Mouse (Mus musculus) midbrain, embryonic 10.5 days (tissue): ENCODE data around the gene Apol7b. TPM values are rescaled to one million over a fixed set of nuclear protein-coding genes. Genes with fewer than 3 reads are reported as not detected.
"Not testable (repeated sequence)": the region's sequence is repeated elsewhere in the genome, so short reads cannot be mapped to it uniquely, and the experiment has no call there.

Source experiments
- DNase-seq: peaks from one replicate; pipeline ENCODE4 v3.0.0-alpha.2; 2017; ENCODE audit warnings: low spot score
- H3K27ac ChIP-seq: fragments of 300-500 bp; sonication (generic); replicated peaks from 2 replicates; pipeline ENCODE4 v1.5.1; 2016; ENCODE audit warnings: mild to moderate bottlenecking
- H3K27me3 ChIP-seq: fragments of 300-500 bp; sonication (generic); 2 replicates; pipeline ENCODE4 v1.6.1; 2016; ENCODE audit warnings: low read depth, mild to moderate bottlenecking; ENCODE audit not compliant: poor library complexity, severe bottlenecking
- H3K36me3 ChIP-seq: fragments of 300-500 bp; sonication (generic); 2 replicates; pipeline ENCODE4 v1.6.1; 2016; ENCODE audit warnings: mild to moderate bottlenecking, moderate library complexity
- H3K4me1 ChIP-seq: fragments of 300-500 bp; sonication (generic); 2 replicates; pipeline ENCODE4 v1.6.1; 2016
- H3K4me3 ChIP-seq: fragments of 300-500 bp; sonication (generic); 2 replicates; pipeline ENCODE4 v1.5.1; 2016; ENCODE audit warnings: mild to moderate bottlenecking, moderate library complexity
- H3K9me3 ChIP-seq: fragments of 300-500 bp; sonication (generic); replicated peaks from 2 replicates; pipeline ENCODE4 v1.6.1; 2016; ENCODE audit warnings: mild to moderate bottlenecking
- WGBS: fragments of 180-500 bp; shearing (Covaris S2); methylation state at CpG from one replicate; pipeline ENCODE4 v1.1.7; 2016; 5-methylcytosine and 5-hydroxymethylcytosine counted together
- polyA plus RNA-seq: library from polyadenylated mRNA; unstranded; fragments of >200 nt; fragmentation: Nextera tagmentation; extraction: Ambion mirVana; gene quantifications from 2 replicates; pipeline ENCODE4 v1.2.1, GENCODE M21; 2016

Gene Apol7b
- polyA plus RNA-seq, 1 experiment from 2014 or later = not detected

DNA sequence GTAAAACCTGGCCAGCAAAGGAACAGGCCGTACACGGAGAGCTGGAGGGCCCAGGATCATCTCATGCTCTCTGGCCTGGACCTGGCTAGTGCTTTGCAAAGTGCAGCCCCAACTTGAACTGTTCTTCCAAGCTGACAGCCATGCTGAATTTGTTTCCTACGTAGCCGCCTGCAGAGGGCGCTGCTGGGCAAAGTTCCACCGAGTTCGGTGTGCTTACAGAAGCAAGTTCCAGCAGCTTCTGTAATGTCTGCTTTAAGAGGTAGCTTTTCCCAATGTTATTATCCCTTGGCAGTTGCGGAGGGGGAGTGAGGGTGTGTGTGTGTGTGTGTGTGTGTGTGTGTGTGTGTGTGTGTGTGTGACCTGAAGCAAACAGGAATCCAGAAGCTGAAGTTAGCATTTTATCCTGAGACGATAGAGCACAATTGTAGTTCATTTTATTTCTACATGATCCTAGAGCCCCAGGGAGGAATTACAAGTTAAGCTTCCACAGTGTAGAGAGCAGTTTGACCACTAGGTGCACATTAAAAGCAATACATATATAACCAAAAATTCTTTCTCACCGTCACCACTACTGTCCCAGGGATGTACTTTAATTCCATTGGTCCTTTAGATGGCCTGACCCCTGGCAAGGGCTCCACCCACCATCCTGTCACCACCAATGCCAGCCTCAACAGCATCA, 30.5 kb downstream of the Apol7b start:
- not testable (repeated sequence) for H3K4me3 ChIP-seq, H3K27me3 ChIP-seq, H3K9me3 ChIP-seq, H3K4me1 ChIP-seq, DNase-seq, H3K36me3 ChIP-seq, H3K27ac ChIP-seq
- 9% methylated on average over 4 of the region's 10 CpGs for WGBS

- H3K36me3 ChIP-seq, H3K27me3 ChIP-seq, H3K4me1 ChIP-seq, H3K4me3 ChIP-seq, H3K9me3 ChIP-seq, H3K27ac ChIP-seq, DNase-seq: not testable (repeated sequence)
- WGBS = 86% methylated on average over 2 of the region's 2 CpGs
Observed at GRCm38 (mm10) chr15:77415653-77416052, 31.6 kb downstream of the Apol7b start.

DNA sequence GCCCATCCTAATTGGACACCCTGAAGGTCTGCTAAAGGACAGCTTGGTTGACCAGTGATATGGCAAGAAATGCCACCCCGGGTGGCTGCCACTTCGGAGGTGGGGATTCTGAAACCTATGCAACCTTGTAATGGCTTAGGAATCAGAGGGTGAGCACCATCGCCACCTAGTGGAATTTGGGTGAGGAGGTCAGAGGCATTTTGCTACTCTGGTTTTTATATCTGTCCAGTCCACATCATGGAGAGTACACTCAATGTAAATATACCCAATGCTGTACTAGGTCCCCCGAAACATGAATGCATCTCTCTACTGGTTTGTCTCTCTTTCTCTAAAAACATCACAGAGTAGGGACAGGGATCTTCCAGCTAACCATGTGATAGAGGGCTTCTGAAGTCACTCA, 34.6 kb downstream of the Apol7b start:
- not testable (repeated sequence) for H3K9me3 ChIP-seq, H3K4me3 ChIP-seq, H3K27ac ChIP-seq, H3K36me3 ChIP-seq, H3K27me3 ChIP-seq, DNase-seq, H3K4me1 ChIP-seq
- WGBS = 49% methylated on average over 4 of the region's 4 CpGs

DNA sequence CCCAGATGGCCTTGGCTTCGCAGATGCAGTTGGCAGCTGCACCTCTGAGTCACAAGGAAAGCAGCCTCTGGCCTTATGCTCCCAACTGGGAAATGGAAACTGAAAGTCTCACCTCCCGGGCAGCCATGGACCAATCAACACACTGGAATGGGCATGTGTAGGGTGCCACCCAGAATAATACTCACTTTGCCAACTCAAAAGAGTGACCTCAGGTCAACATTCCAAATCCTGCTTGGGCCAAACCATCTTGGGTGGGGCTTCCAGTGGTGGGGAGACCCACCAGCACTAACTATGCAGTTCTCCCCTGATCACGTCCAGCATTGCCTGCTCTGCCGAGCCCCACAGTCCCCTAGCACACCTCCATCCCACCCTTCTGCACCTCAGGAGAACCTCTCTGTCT, 36.3 kb downstream of the Apol7b start, which contains the start of gene Apol9a:
Gene Apol9a (minus strand): TSS at position 101 of the 400 bp plus-strand sequence.
- DNase-seq, H3K9me3 ChIP-seq, H3K27me3 ChIP-seq, H3K36me3 ChIP-seq, H3K27ac ChIP-seq, H3K4me3 ChIP-seq, H3K4me1 ChIP-seq: not testable (repeated sequence)
- WGBS = 91% methylated on average over 2 of the region's 4 CpGs

DNA sequence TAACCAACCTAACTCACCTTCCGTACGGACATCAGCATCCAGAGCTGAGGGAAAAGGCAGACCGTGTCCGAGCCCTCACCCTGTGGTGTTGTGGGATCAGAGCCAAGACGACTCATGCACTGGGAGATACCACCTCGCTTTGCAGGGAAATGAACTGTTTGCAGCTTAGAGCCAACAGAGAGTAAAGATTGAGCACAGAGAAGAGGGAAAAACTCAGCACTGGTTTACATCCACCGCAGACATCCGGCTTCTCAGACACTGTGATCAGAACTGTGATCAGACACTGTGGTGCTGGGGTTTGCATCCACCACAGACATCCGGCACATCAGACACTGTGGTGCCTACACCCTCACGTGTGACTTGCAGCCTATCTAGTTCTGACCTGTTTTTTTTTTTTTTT, 40.9 kb downstream of the Apol7b start:
- H3K9me3 ChIP-seq, H3K36me3 ChIP-seq, H3K4me3 ChIP-seq, H3K27ac ChIP-seq, DNase-seq, H3K4me1 ChIP-seq, H3K27me3 ChIP-seq: not testable (repeated sequence)
- 89% methylated on average over 10 of the region's 10 CpGs for WGBS

- H3K27me3 ChIP-seq, H3K36me3 ChIP-seq, H3K4me3 ChIP-seq, H3K27ac ChIP-seq, DNase-seq, H3K9me3 ChIP-seq, H3K4me1 ChIP-seq: not testable (repeated sequence)
- 65% methylated on average over 9 of the region's 9 CpGs for WGBS
Observed at GRCm38 (mm10) chr15:77399027-77399426, 48.3 kb downstream of the Apol7b start, which contains the start of gene Apol7a. Gene Apol7a (minus strand): TSS chr15:77399110.

DNA sequence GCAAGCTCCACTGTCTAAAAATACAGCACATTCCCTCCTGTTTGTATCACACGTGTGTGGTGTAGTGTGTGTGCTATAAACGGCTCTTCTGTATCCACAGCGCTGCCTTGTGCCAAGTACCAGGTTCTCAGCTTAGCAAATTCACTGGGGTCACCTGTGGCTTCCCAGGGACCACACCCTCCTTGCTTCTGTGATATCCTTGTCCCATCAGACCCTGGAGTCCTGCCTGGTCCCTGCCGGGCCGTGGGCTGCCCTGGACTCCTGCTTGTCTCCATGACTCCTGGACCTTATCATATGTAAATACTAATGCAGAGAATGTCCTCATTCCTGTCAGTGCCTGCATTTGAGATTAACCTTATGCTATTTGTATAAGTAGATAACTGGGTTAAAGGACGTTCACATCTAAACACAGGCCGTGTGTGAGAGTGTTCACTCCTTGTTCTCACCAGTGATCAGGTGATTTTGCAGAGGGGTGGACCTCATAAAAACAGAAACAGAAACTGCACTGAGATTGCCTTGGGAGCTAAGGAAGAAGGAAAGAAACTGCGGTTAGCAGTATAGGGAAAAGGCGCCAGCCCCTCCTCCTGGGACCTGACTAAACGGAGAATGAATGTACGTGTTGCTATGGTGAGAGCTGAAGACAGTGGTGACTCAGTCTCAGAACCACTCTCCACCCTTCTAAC, 49.7 kb downstream of the Apol7b start:
- H3K36me3 ChIP-seq, H3K4me3 ChIP-seq, DNase-seq, H3K9me3 ChIP-seq, H3K4me1 ChIP-seq, H3K27ac ChIP-seq, H3K27me3 ChIP-seq: not testable (repeated sequence)
- 82% methylated on average over 11 of the region's 11 CpGs for WGBS

GRCm38 (mm10) chr15:77393832-77394231, 53.5 kb downstream of the Apol7b start:
- H3K9me3 ChIP-seq, H3K4me3 ChIP-seq, DNase-seq, H3K27me3 ChIP-seq, H3K27ac ChIP-seq, H3K4me1 ChIP-seq, H3K36me3 ChIP-seq: not testable (repeated sequence)
- 66% methylated on average over 3 of the region's 3 CpGs for WGBS

- DNase-seq = no peak
- H3K4me1 ChIP-seq = no peaks in the 10 kb centered on the region
- no peak overlapping the region for H3K4me3 ChIP-seq
- no peaks in the 10 kb centered on the region for H3K27me3 ChIP-seq
- no peaks in the 10 kb centered on the region for H3K36me3 ChIP-seq
- no peaks in the 10 kb centered on the region for H3K9me3 ChIP-seq
- no peak overlapping the region for H3K27ac ChIP-seq
- WGBS = 96% methylated on average over 2 of the region's 2 CpGs
Observed at GRCm38 (mm10) chr15:77387462-77387861, 59.8 kb downstream of the Apol7b start.

DNA sequence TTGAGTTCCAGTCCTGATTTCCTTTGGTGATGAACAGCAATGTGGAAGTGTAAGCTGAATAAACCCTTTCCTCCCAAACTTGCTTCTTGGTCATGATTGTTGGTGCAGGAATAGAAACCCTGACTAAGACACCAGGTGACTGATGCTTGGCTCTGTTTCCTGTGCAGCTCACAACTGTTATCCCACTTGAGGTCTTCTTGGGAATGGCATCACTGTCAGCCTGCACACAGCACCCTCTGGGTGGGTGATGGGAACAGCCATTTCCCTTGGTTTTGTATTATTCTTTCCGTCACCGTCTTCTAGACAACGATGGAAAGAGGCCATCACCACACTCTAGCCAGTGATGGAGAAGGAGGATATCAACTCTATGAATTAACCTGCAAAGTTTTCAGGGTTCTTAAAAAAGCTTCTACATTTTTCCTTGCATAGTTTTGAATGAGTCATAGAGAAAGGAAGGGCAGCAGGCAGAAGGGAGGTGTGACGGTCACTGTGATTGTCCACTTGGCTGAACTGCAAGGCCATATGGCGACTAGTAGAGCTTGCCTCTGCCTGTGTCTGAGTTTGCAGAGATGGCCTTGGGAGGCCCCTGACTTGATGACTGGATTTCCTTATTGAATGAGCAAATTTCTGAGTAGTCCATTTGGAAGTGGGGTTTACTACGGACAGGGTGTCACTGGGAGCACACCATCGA, 62.8 kb downstream of the Apol7b start:
- no peaks in the 10 kb centered on the region for H3K9me3 ChIP-seq
- H3K27me3 ChIP-seq = no peaks in the 10 kb centered on the region
- H3K4me1 ChIP-seq = no peaks in the 10 kb centered on the region
- 94% methylated on average over 7 of the region's 7 CpGs for WGBS
- no peak overlapping the region for H3K27ac ChIP-seq
- H3K36me3 ChIP-seq = no peaks in the 10 kb centered on the region
- H3K4me3 ChIP-seq = no peak overlapping the region
- DNase-seq = no peak

DNA sequence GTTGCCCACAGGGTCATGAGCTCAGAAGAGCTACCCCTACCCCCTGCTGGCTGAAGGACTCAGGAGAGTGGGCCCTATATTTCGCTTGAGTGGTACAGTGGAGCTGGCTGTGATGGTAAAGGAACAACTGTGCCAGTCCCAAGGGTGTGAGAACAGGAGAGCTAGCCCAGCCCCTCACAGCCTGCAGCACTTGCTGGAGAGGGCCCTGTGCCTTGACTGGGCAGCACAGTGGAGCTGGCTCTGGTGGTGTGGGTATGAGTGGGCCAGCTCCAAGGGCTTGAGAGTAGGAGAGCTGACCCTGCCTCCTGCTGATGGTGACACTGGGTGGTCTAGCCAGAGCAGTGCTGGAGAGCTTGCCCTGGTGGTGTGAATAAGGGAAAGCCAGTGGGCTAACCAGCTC, 64.4 kb downstream of the Apol7b start:
- 61% methylated on average over 1 of the region's 1 CpGs for WGBS
- no peaks in the 10 kb centered on the region for H3K9me3 ChIP-seq
- DNase-seq = no peak
- H3K27ac ChIP-seq = no peak overlapping the region
- H3K4me1 ChIP-seq = no peaks in the 10 kb centered on the region
- no peaks in the 10 kb centered on the region for H3K27me3 ChIP-seq
- H3K4me3 ChIP-seq = no peak overlapping the region
- H3K36me3 ChIP-seq = no peaks in the 10 kb centered on the region

- Histone ChIP-seq H3K27me3 (no peaks in the 10 kb centered on the region), H3K4me1 (no peaks in the 10 kb centered on the region), H3K36me3 (no peaks in the 10 kb centered on the region), H3K4me3 (no peak overlapping the region), H3K9me3 (no peaks in the 10 kb centered on the region), H3K27ac (no peak overlapping the region)
- DNase-seq = no peak
- WGBS = 91% methylated on average over 11 of the region's 11 CpGs
Observed at GRCm38 (mm10) chr15:77382271-77382850, 64.9 kb downstream of the Apol7b start.

DNA sequence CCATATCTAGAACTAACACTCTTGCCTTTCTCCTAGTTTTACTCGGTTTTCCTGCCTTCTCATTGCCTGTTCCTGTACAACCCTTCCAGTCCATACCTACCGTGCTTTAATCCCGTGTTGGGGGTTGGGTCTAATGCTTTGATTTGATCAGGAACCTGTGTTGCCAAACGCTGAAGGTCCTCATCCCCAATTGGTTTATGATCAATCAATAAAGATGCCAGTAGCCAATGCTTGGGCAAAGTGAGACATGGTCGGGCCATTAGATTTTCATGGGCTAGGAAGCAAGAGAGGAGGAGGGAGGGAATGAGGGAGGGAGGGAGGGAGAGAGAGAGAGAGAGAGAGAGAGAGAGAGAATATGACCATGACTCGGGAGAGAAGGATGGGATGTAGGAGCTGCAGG, 65.8 kb downstream of the Apol7b start:
- H3K9me3 ChIP-seq = no peaks in the 10 kb centered on the region
- no peak overlapping the region for H3K4me3 ChIP-seq
- no peaks in the 10 kb centered on the region for H3K27me3 ChIP-seq
- H3K36me3 ChIP-seq = no peaks in the 10 kb centered on the region
- DNase-seq = no peak
- no peak overlapping the region for H3K27ac ChIP-seq
- 82% methylated on average over 6 of the region's 6 CpGs for WGBS
- H3K4me1 ChIP-seq = no peaks in the 10 kb centered on the region
